Mouse (Mus musculus): ENCODE measurements around the gene Gm17720.

- TF ChIP-seq GATA1 (IDR thresholded peaks at IDR 0.05; ENCODE audit: low read length) (no peak), TAL1 (IDR thresholded peaks at IDR 0.05; ENCODE audit: low read length) (no peak)
Measured at GRCm38 (mm10) chr8:110074496-110074895, 28.1 kb downstream of the Gm17720 start.

All from erythroblast, embryonic 14.5 days (primary cell).